ENCODE assay signal across 22 mouse cellular contexts in genomic region chr10:32576559-32577275, GRCm38 (mm10).
DNase-seq lines count a peak whose midpoint lies in the region; ATAC-seq and TF ChIP-seq lines count a peak whose summit lies in the region.
"Had no signal": no experiment of that assay in that cellular context is flagged by ENCODE, and none has a peak within 500 bp of the region (broad histone marks: within the 10 kb centered on the region; RNA-seq: fewer than 3 reads in every experiment).

No protein-coding gene starts in this region.

- H3K27ac ChIP-seq in forebrain, embryonic 13.5 days = no peak overlapping the region
- no peak overlapping the region for H3K27ac ChIP-seq in hindbrain, embryonic 14.5 days
- peak overlapping the region; percentile 41; the same call in 1 of the 2 replicates for H3K27ac ChIP-seq in midbrain, embryonic 15.5 days
- H3K27ac ChIP-seq in layer of hippocampus, adult 2 months = no peak overlapping the region
- H3K27ac ChIP-seq: embryonic facial prominence, embryonic 13.5 days; heart, embryonic 13.5 days; limb, embryonic 13.5 days; liver, embryonic 14.5 days; lung, embryonic 15.5 days; stomach, postnatal 0 days had no signal

- no peak overlapping the region for H3K4me3 ChIP-seq in forebrain, embryonic 13.5 days
- H3K4me3 ChIP-seq in hindbrain, embryonic 14.5 days (replicated peaks; ENCODE audit: low read length) = no peak overlapping the region
- no peak overlapping the region for H3K4me3 ChIP-seq in midbrain, embryonic 15.5 days
- no peak overlapping the region for H3K4me3 ChIP-seq in layer of hippocampus, adult 2 months
- H3K4me3 ChIP-seq: embryonic facial prominence, embryonic 13.5 days; heart, embryonic 13.5 days; limb, embryonic 13.5 days; lung, embryonic 15.5 days had no signal

- no peaks in the 10 kb centered on the region for H3K9me3 ChIP-seq in forebrain, embryonic 13.5 days (replicated peaks)
- 0 out of 2 replicates have a peak, but pooled peaks cover 6% of the 10 kb centered on the region for H3K9me3 ChIP-seq in hindbrain, embryonic 14.5 days (ENCODE audit: control insufficient read depth, low read length)
- H3K9me3 ChIP-seq in midbrain, embryonic 15.5 days = no peaks in the 10 kb centered on the region
- H3K9me3 ChIP-seq: embryonic facial prominence, embryonic 13.5 days; heart, embryonic 13.5 days; limb, embryonic 13.5 days; lung, embryonic 15.5 days had no signal

- H3K36me3 ChIP-seq in forebrain, embryonic 13.5 days (ENCODE audit: poor library complexity, severe bottlenecking) = no peaks in the 10 kb centered on the region
- no peaks in the 10 kb centered on the region for H3K36me3 ChIP-seq in hindbrain, embryonic 14.5 days (replicated peaks; ENCODE audit: control insufficient read depth, insufficient read depth)
- no peaks in the 10 kb centered on the region for H3K36me3 ChIP-seq in midbrain, embryonic 15.5 days (replicated peaks)
- H3K36me3 ChIP-seq: embryonic facial prominence, embryonic 13.5 days; heart, embryonic 13.5 days; limb, embryonic 13.5 days; lung, embryonic 15.5 days had no signal

- ATAC-seq in forebrain, embryonic 13.5 days = peak; percentile 21; the same call in 1 of the 2 replicates
- ATAC-seq in hindbrain, embryonic 14.5 days (ENCODE audit: low FRiP score) = peak; percentile 60; the same call in 1 of the 2 replicates
- peak; percentile 85 for ATAC-seq in midbrain, embryonic 15.5 days (replicated peaks)
- ATAC-seq in CD4-positive, CD25-positive, alpha-beta regulatory T cell, adult 4 months = no peak
- ATAC-seq: intestine, embryonic 16.5 days; Patski had no signal

- H3K9ac ChIP-seq in forebrain, embryonic 13.5 days = no peak overlapping the region
- no peak overlapping the region for H3K9ac ChIP-seq in hindbrain, embryonic 14.5 days
- H3K9ac ChIP-seq in midbrain, embryonic 15.5 days = no peak overlapping the region
- H3K9ac ChIP-seq: embryonic facial prominence, embryonic 13.5 days; heart, embryonic 13.5 days; limb, embryonic 13.5 days; liver, embryonic 14.5 days; lung, embryonic 15.5 days had no signal

- H3K4me1 ChIP-seq in forebrain, embryonic 13.5 days = peaks cover 5% of the 10 kb centered on the region; the same call in 1 of the 2 replicates
- no peaks in the 10 kb centered on the region for H3K4me1 ChIP-seq in hindbrain, embryonic 14.5 days (replicated peaks; ENCODE audit: control insufficient read depth, insufficient read depth, low read length)
- peaks cover 4% of the 10 kb centered on the region; the same call in 1 of the 2 replicates for H3K4me1 ChIP-seq in midbrain, embryonic 15.5 days
- H3K4me1 ChIP-seq: embryonic facial prominence, embryonic 13.5 days; heart, embryonic 13.5 days; limb, embryonic 13.5 days; lung, embryonic 15.5 days had no signal

- DNase-seq in brain, adult 2 months (ENCODE audit: low read depth, low spot score) = peak; percentile 20
- DNase-seq in hindbrain, embryonic 14.5 days (ENCODE audit: low spot score) = no peak
- no peak for DNase-seq in adrenal gland, adult 18-20 months (ENCODE audit: low spot score in 2 of 2)
- DNase-seq in layer of hippocampus, adult 2 months (ENCODE audit: low spot score in 2 of 2) = no peak
- DNase-seq: adrenal gland, postnatal 10 days; heart, adult 18-20 months; heart, postnatal 36 days; kidney, postnatal 4 days; lung, postnatal 4 days; retina, postnatal 1 day; right cerebral cortex, postnatal 4 days had no signal

- no peaks in the 10 kb centered on the region for H3K27me3 ChIP-seq in forebrain, embryonic 13.5 days
- H3K27me3 ChIP-seq in hindbrain, embryonic 14.5 days (ENCODE audit: control insufficient read depth, insufficient read depth, low read length) = no peaks in the 10 kb centered on the region
- H3K27me3 ChIP-seq in midbrain, embryonic 15.5 days (replicated peaks) = no peaks in the 10 kb centered on the region
- H3K27me3 ChIP-seq: embryonic facial prominence, embryonic 13.5 days; heart, embryonic 13.5 days; limb, embryonic 13.5 days; lung, embryonic 15.5 days; Patski had no signal

- H3K4me2 ChIP-seq in forebrain, embryonic 13.5 days = no peak overlapping the region
- H3K4me2 ChIP-seq in hindbrain, embryonic 14.5 days (replicated peaks) = no peak overlapping the region
- no peak overlapping the region for H3K4me2 ChIP-seq in midbrain, embryonic 15.5 days
- H3K4me2 ChIP-seq: embryonic facial prominence, embryonic 13.5 days; heart, embryonic 13.5 days; limb, embryonic 13.5 days; lung, embryonic 15.5 days had no signal

- WGBS in forebrain, embryonic 13.5 days = 8% methylated on average over 2 of the region's 2 CpGs
- WGBS in hindbrain, embryonic 14.5 days = 13% methylated on average over 2 of the region's 2 CpGs
- WGBS in midbrain, embryonic 15.5 days = 10% methylated on average over 2 of the region's 2 CpGs

- TF ChIP-seq CTCF in layer of hippocampus, adult 2 months (conservative IDR thresholded peaks at IDR 0.05) = no peak
